Mouse (Mus musculus): ENCODE data around the gene 2410131K14Rik.

DNA sequence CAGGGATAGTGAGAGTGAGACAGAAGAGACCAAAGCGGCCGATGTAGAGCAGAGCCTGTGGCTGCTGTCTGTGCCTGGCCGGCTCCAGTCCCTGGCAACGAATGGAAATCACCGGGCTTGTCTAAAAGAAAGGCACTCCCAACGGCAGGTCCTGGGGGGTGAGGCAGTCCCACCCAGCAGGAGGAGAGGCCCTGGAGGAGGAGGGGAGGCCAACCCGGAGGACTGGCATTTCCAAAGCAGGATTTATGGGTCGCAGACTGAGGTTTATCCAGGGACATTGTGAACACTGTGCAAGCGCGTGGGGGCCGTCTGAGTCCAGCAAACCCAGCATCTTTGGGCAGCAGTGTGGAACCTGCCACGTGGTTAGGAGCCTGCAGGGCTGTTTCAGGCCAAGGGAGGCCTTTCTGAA, 52.3 kb downstream of the 2410131K14Rik start:
- TF ChIP-seq CTCF (IDR thresholded peaks at IDR 0.05; ENCODE audit: low read depth, low read length), result no peak
- no peak for TF ChIP-seq POLR2A (IDR thresholded peaks at IDR 0.05; ENCODE audit: insufficient read depth, low read length)
